In genomic region chr11:46734617-46735016, GRCm38 (mm10) we compare ENCODE assay signal across 35 mouse cellular contexts. TPM values are rescaled to one million over a fixed set of nuclear protein-coding genes. Genes with fewer than 3 reads are reported as not detected.
"Had no signal": no experiment of that assay in that cellular context is flagged by ENCODE, and none has a peak within 500 bp of the region (broad histone marks: within the 10 kb centered on the region; RNA-seq: fewer than 3 reads in every experiment).

No protein-coding gene starts in this region.

- DNase-seq: gastrocnemius, adult 2 months; gastrocnemius, postnatal 10 days; gastrocnemius, postnatal 25 days; heart, adult 18-20 months; heart, postnatal 10 days; heart, postnatal 4 days; kidney, postnatal 36 days; liver; liver, embryonic 13.5 days; liver, postnatal 0 days; lung, adult 2 months had no signal

- H3K9me3 ChIP-seq: heart, embryonic 10.5 days; heart, embryonic 12.5 days; hindbrain, embryonic 10.5 days; hindbrain, embryonic 12.5 days; limb, embryonic 10.5 days; limb, embryonic 12.5 days; liver, embryonic 13.5 days; liver, embryonic 15.5 days had no signal

- ATAC-seq: forebrain, embryonic 16.5 days; hindbrain, embryonic 16.5 days; inflammation-experienced regulatory T-cells, adult 6 months; intestine, postnatal 0 days; liver, postnatal 0 days had no signal

- H3K36me3 ChIP-seq: heart, embryonic 10.5 days; heart, embryonic 12.5 days; hindbrain, embryonic 10.5 days; hindbrain, embryonic 12.5 days; limb, embryonic 10.5 days; limb, embryonic 12.5 days; liver, embryonic 13.5 days; liver, embryonic 15.5 days had no signal

- H3K4me1 ChIP-seq: heart, embryonic 10.5 days; heart, embryonic 12.5 days; hindbrain, embryonic 10.5 days; hindbrain, embryonic 12.5 days; limb, embryonic 10.5 days; limb, embryonic 12.5 days; liver, embryonic 13.5 days; liver, embryonic 15.5 days had no signal

- H3K9ac ChIP-seq: heart, embryonic 12.5 days; hindbrain, embryonic 12.5 days; hindbrain, embryonic 14.5 days; limb, embryonic 12.5 days; liver, embryonic 13.5 days; liver, embryonic 15.5 days; liver, postnatal 0 days had no signal

- H3K27ac ChIP-seq: gastrocnemius, adult 2 months; heart, embryonic 10.5 days; hindbrain, embryonic 10.5 days; hindbrain, embryonic 12.5 days; hindbrain, embryonic 14.5 days; layer of hippocampus, adult 2 months; left cerebral cortex, adult 2 months; limb, embryonic 10.5 days; limb, embryonic 12.5 days; liver, embryonic 13.5 days; liver, embryonic 15.5 days had no signal

- H3K4me3 ChIP-seq: gastrocnemius, adult 2 months; heart, embryonic 10.5 days; heart, embryonic 12.5 days; hindbrain, embryonic 10.5 days; hindbrain, embryonic 12.5 days; layer of hippocampus, adult 2 months; left cerebral cortex, adult 2 months; limb, embryonic 10.5 days; limb, embryonic 12.5 days; liver, embryonic 13.5 days; liver, embryonic 15.5 days had no signal

- H3K4me2 ChIP-seq: heart, embryonic 12.5 days; hindbrain, embryonic 12.5 days; hindbrain, embryonic 14.5 days; limb, embryonic 12.5 days; liver, embryonic 13.5 days; liver, embryonic 15.5 days had no signal

- H3K27me3 ChIP-seq: heart, embryonic 12.5 days; hindbrain, embryonic 12.5 days; limb, embryonic 12.5 days; liver, embryonic 13.5 days; liver, embryonic 15.5 days had no signal

RNA-seq across cellular contexts. Expression of gene Havcr1, which starts 0.3 kb away (rescaled TPM):
- total RNA-seq: gastrocnemius, adult 2 months; gastrocnemius, postnatal 25 days; granulocyte monocyte progenitor cell, adult 5-6 weeks; heart, adult 8-10 months; heart, postnatal 10 days; heart, postnatal 25 days; heart, postnatal 4 days; layer of hippocampus, adult 2 months; layer of hippocampus, postnatal 10 days; layer of hippocampus, postnatal 25 days; left cerebral cortex, adult 2 months; left cerebral cortex, postnatal 14 days; left cerebral cortex, postnatal 36 days had no signal
- polyA plus RNA-seq: forebrain, embryonic 16.5 days; frontal cortex, adult 2 months; heart, embryonic 10.5 days; heart, embryonic 12.5 days; heart, embryonic 14.5 days; heart, embryonic 16.5 days; hindbrain, embryonic 12.5 days; hindbrain, embryonic 14.5 days; hindbrain, embryonic 16.5 days; inflammation-experienced regulatory T-cells, adult 6 months; intestine, postnatal 0 days; limb, embryonic 10.5 days; limb, embryonic 12.5 days; liver, embryonic 13.5 days; liver, embryonic 15.5 days; liver, postnatal 0 days had no signal

RNA-seq across cellular contexts. Expression of gene Timd2, which starts 27.8 kb away (rescaled TPM):
- total RNA-seq: gastrocnemius, adult 2 months; gastrocnemius, postnatal 10 days; gastrocnemius, postnatal 25 days; granulocyte monocyte progenitor cell, adult 5-6 weeks; heart, adult 18-20 months; heart, adult 8-10 months; heart, postnatal 10 days; heart, postnatal 25 days; heart, postnatal 4 days; layer of hippocampus, adult 2 months; layer of hippocampus, postnatal 10 days; layer of hippocampus, postnatal 25 days; left cerebral cortex, adult 2 months; left cerebral cortex, postnatal 14 days; left cerebral cortex, postnatal 36 days had no signal
- polyA plus RNA-seq: frontal cortex, adult 2 months; heart, embryonic 14.5 days; hindbrain, embryonic 12.5 days; hindbrain, embryonic 14.5 days; hindbrain, embryonic 16.5 days; limb, embryonic 10.5 days; limb, embryonic 12.5 days; lung, adult 2 months had no signal
